Mouse (Mus musculus) left cerebral cortex, postnatal 14 days (tissue): Measurements from ENCODE around the gene Nfam1. TPM values are rescaled to one million over a fixed set of nuclear protein-coding genes. Genes with fewer than 3 reads are reported as not detected.

Experiments
- microRNA-seq, 2 experiments: library from miRNA; unstranded; fragments of <30 nt; microRNA quantifications; one replicate each; pipeline ENCODE4 v1.2.0; 2022
- total RNA-seq, 2 experiments: library from RNA; stranded (reverse); gene quantifications; 2 replicates each; pipeline ENCODE4 v1.2.3; 2021

Nfam1 gene
- total RNA-seq, 2 experiments from 2014 or later, result 2.2 to 2.9 TPM

Small RNA genes lying within 50 kb of the gene (microRNA-seq; reads per million reads assigned to microRNA genes)
- 16.8 to 20.8 reads per million in 2 experiments for gene Mir3080

Other genes with a start within 250 kb of the Nfam1 start
- not detected for gene Cyp2d26, start 239.0 kb downstream of the Nfam1 start, total RNA-seq
- 100 to 1,000 TPM; 127 to 151 TPM for gene Tcf20, start 45.4 kb downstream of the Nfam1 start, total RNA-seq
- gene Serhl, start 56.2 kb upstream of the Nfam1 start, total RNA-seq, result 1 to 10 TPM; 8.9 to 9.9 TPM
- 100 to 1,000 TPM; 131 to 151 TPM for gene Rrp7a, start 89.5 kb upstream of the Nfam1 start, total RNA-seq
- 10 to 100 TPM; 84.2 to 88.4 TPM for gene Poldip3, start 116.1 kb upstream of the Nfam1 start, total RNA-seq
- 10 to 100 TPM; 67.9 to 69.6 TPM for gene Cyb5r3, start 139.3 kb upstream of the Nfam1 start, total RNA-seq
- gene A4galt, start 218.5 kb upstream of the Nfam1 start, total RNA-seq, result 1 to 10 TPM; 2.4 to 3.5 TPM